Mouse (Mus musculus) stomach, embryonic 14.5 days (tissue): ENCODE data around the gene Ttc30a1. TPM values are rescaled to one million over a fixed set of nuclear protein-coding genes. Genes with fewer than 3 reads are reported as not detected.
A peak's percentile ranks its signal among the peaks of the same experiment; 100 is the strongest.

ENCODE experiments used
- ATAC-seq: fragments of 200-750 bp; cut with Nextera tagmentation; 2 replicates; pipeline ENCODE4 v1.8.0; 2017; ENCODE audit warnings: low read depth, moderate TSS enrichment; ENCODE audit not compliant: insufficient number of reproducible peaks, insufficient read depth, low FRiP score
- H3K27ac ChIP-seq: fragments of 300-500 bp; sonication (generic); 2 replicates; pipeline ENCODE4 v1.5.1; 2014; ENCODE audit warnings: mild to moderate bottlenecking, low read length, moderate library complexity, mixed read lengths
- H3K27me3 ChIP-seq: fragments of 300-500 bp; sonication (generic); 2 replicates; pipeline ENCODE4 v1.6.1; 2014; ENCODE audit warnings: low read length, control low read depth, mixed read lengths; ENCODE audit not compliant: control insufficient read depth, insufficient read depth
- H3K36me3 ChIP-seq: fragments of 300-500 bp; sonication (generic); 2 replicates; pipeline ENCODE4 v1.6.1; 2014; ENCODE audit warnings: mild to moderate bottlenecking, control low read depth, low read length, moderate library complexity, mixed read lengths; ENCODE audit not compliant: control insufficient read depth, insufficient read depth
- H3K4me1 ChIP-seq: fragments of 300-500 bp; sonication (generic); 2 replicates; pipeline ENCODE4 v1.6.1; 2014; ENCODE audit warnings: low read length, control low read depth, mixed read lengths; ENCODE audit not compliant: control insufficient read depth, insufficient read depth
- H3K4me2 ChIP-seq: fragments of 300-500 bp; sonication (generic); replicated peaks from 2 replicates; pipeline ENCODE4 v1.6.1; 2014; ENCODE audit warnings: low read depth, low read length, control low read depth
- H3K4me3 ChIP-seq: fragments of 300-500 bp; sonication (generic); 2 replicates; pipeline ENCODE4 v1.5.1; 2014; ENCODE audit warnings: low read depth, low read length, control low read depth
- H3K9ac ChIP-seq: fragments of 300-500 bp; sonication (generic); replicated peaks from 2 replicates; pipeline ENCODE4 v1.6.1; 2014; ENCODE audit warnings: low read depth, mild to moderate bottlenecking, control low read depth, low read length, moderate library complexity, mixed read lengths
- H3K9me3 ChIP-seq: fragments of 300-500 bp; sonication (generic); 2 replicates; pipeline ENCODE4 v1.6.1; 2016; ENCODE audit warnings: low read depth, low read length, control low read depth; ENCODE audit not compliant: control insufficient read depth
- WGBS: fragments of 180-500 bp; shearing (Covaris S2); extraction: QIAGEN DNeasy Blood & Tissue Kit; methylation state at CpG from one replicate; pipeline ENCODE4 v1.1.7; 2014; 5-methylcytosine and 5-hydroxymethylcytosine counted together
- polyA plus RNA-seq: library from polyadenylated mRNA; unstranded; fragments of >200 nt; fragmentation: Nextera tagmentation; extraction: Ambion mirVana; gene quantifications from 2 replicates; pipeline ENCODE4 v1.2.1, GENCODE M21; 2014

The Ttc30a1 gene
- polyA plus RNA-seq, 1 experiment from 2014 or later, result 7.8 TPM

DNA sequence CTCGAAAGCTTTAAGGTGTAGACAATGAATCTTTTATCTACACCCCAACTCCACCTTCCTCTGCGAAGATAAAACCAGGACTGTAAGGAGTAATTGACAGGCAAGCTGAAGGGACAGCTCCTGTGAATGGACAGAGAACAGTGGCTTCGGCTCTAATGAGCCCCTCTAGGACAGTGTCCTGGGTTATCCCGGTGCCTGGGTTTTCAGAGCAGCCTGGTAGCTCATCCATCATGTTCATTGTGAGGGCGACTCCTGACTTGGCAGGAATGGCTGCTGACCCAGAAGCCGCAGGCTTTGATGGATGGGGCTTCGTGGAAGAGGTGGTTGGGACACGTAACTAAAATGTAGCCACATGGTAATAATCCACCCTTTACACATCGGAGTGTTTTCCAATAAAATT is 21.1 kb upstream of the Ttc30a1 start:
- no peaks in the 10 kb centered on the region for H3K9me3 ChIP-seq
- no peak overlapping the region for H3K27ac ChIP-seq
- no peaks in the 10 kb centered on the region for H3K36me3 ChIP-seq
- no peak overlapping the region for H3K4me3 ChIP-seq
- ATAC-seq, result no peak
- WGBS, result 37% methylated on average over 9 of the region's 9 CpGs
- no peak overlapping the region for H3K9ac ChIP-seq
- H3K27me3 ChIP-seq, result no peaks in the 10 kb centered on the region
- no peak overlapping the region for H3K4me2 ChIP-seq
- 0 out of 2 replicates have a peak, but pooled peaks cover 9% of the 10 kb centered on the region for H3K4me1 ChIP-seq

DNA sequence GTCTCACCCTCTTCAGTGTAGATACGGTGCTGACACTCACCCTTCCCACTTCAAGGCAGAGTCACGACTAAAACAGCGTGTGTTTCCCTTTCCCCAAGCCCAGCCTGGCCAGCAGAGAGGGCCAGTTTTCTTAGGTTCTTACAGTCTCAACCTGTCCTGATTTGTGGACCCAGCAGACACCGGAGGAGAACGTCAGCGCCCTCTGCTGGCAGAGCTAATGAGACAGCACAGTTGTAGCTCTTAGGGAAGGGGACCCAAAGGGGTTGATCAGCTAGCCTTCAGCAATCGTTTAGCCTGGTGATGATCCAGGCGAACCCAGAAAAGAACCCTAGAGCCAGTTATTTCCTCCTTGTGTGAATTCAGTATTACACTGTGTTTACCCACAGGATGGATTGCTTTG is 19.6 kb upstream of the Ttc30a1 start:
- no peaks in the 10 kb centered on the region for H3K27me3 ChIP-seq
- H3K4me2 ChIP-seq, result no peak overlapping the region
- WGBS, result 39% methylated on average over 8 of the region's 8 CpGs
- H3K4me1 ChIP-seq, result 0 out of 2 replicates have a peak, but pooled peaks cover 9% of the 10 kb centered on the region
- H3K36me3 ChIP-seq, result no peaks in the 10 kb centered on the region
- H3K27ac ChIP-seq, result no peak overlapping the region
- ATAC-seq, result no peak
- no peaks in the 10 kb centered on the region for H3K9me3 ChIP-seq
- H3K9ac ChIP-seq, result no peak overlapping the region
- no peak overlapping the region for H3K4me3 ChIP-seq

- H3K9ac ChIP-seq, result no peak overlapping the region
- H3K4me3 ChIP-seq, result no peak overlapping the region
- no peaks in the 10 kb centered on the region for H3K36me3 ChIP-seq
- no peaks in the 10 kb centered on the region for H3K27me3 ChIP-seq
- H3K9me3 ChIP-seq, result no peaks in the 10 kb centered on the region
- 0 out of 2 replicates have a peak, but pooled peaks cover 9% of the 10 kb centered on the region for H3K4me1 ChIP-seq
- H3K27ac ChIP-seq, result no peak overlapping the region
- no peak overlapping the region for H3K4me2 ChIP-seq
- 34% methylated on average over 12 of the region's 12 CpGs for WGBS
- ATAC-seq, result no peak
Observed at GRCm38 (mm10) chr2:75999636-76000035, 17.9 kb upstream of the Ttc30a1 start.

- H3K9ac ChIP-seq, result no peak overlapping the region
- no peaks in the 10 kb centered on the region for H3K36me3 ChIP-seq
- H3K27me3 ChIP-seq, result no peaks in the 10 kb centered on the region
- no peaks in the 10 kb centered on the region for H3K9me3 ChIP-seq
- H3K27ac ChIP-seq, result no peak overlapping the region; the same call in 1 of the 2 replicates
- H3K4me2 ChIP-seq, result no peak overlapping the region
- 22% methylated on average over 8 of the region's 8 CpGs for WGBS
- ATAC-seq, result no peak
- H3K4me1 ChIP-seq, result 0 out of 2 replicates have a peak, but pooled peaks cover 9% of the 10 kb centered on the region
- no peak overlapping the region for H3K4me3 ChIP-seq
Observed at GRCm38 (mm10) chr2:75998692-75999091, 16.9 kb upstream of the Ttc30a1 start.

DNA sequence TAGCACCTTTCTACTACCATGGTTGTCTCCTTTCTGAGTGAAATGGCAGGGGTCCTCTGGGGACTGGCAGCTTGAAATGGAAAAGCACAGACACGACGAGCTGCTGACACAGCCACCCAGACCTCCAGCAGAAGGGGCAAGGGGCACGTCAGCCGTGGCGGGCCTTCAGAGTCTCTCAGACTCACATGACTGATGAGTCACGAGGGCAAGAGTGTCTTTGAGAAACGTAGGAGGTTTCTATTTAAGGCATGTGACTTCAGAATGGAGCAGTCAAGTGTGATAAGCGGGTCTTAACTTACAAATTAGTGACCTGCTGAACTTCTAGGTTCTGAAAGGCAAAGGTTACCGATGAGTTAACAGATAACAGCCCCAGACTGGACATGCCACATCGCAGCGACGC is 16.0 kb upstream of the Ttc30a1 start:
- Histone ChIP-seq H3K4me3 (no peak overlapping the region), H3K9ac (no peak overlapping the region), H3K4me1 (0 out of 2 replicates have a peak, but pooled peaks cover 9% of the 10 kb centered on the region), H3K4me2 (no peak overlapping the region), H3K27ac (no peak overlapping the region), H3K9me3 (no peaks in the 10 kb centered on the region), H3K27me3 (no peaks in the 10 kb centered on the region), H3K36me3 (no peaks in the 10 kb centered on the region)
- WGBS, result 39% methylated on average over 12 of the region's 12 CpGs
- no peak for ATAC-seq

GRCm38 (mm10) chr2:75994841-75995240 is 13.1 kb upstream of the Ttc30a1 start:
- 93% methylated on average over 11 of the region's 11 CpGs for WGBS
- H3K4me3 ChIP-seq, result no peak overlapping the region

GRCm38 (mm10) chr2:75991581-75992205 is 9.9 kb upstream of the Ttc30a1 start:
- no peak overlapping the region for H3K27ac ChIP-seq
- 31% methylated on average over 6 of the region's 6 CpGs for WGBS
- no peak overlapping the region for H3K9ac ChIP-seq
- H3K9me3 ChIP-seq, result no peaks in the 10 kb centered on the region
- H3K4me1 ChIP-seq, result peaks cover 23% of the 10 kb centered on the region
- no peak overlapping the region for H3K4me3 ChIP-seq
- no peaks in the 10 kb centered on the region for H3K36me3 ChIP-seq
- no peak for ATAC-seq
- no peaks in the 10 kb centered on the region for H3K27me3 ChIP-seq
- H3K4me2 ChIP-seq, result no peak overlapping the region

More at GRCm38 (mm10) chr2:75994841-75995240, 13.1 kb upstream of the Ttc30a1 start:
- no peak overlapping the region for H3K27ac ChIP-seq
- no peaks in the 10 kb centered on the region for H3K9me3 ChIP-seq
- H3K27me3 ChIP-seq, result no peaks in the 10 kb centered on the region
- no peak for ATAC-seq
- H3K36me3 ChIP-seq, result no peaks in the 10 kb centered on the region
- H3K9ac ChIP-seq, result no peak overlapping the region
- no peak overlapping the region for H3K4me2 ChIP-seq
- H3K4me1 ChIP-seq, result peaks cover 15% of the 10 kb centered on the region

- Histone ChIP-seq H3K9me3 (no peaks in the 10 kb centered on the region), H3K9ac (no peak overlapping the region), H3K4me2 (no peak overlapping the region), H3K4me1 (peaks cover 23% of the 10 kb centered on the region), H3K36me3 (no peaks in the 10 kb centered on the region), H3K27me3 (no peaks in the 10 kb centered on the region), H3K4me3 (no peak overlapping the region), H3K27ac (no peak overlapping the region)
- 0 out of 2 replicates have a peak, but pooled peaks have one; percentile 53 for ATAC-seq
- WGBS, result 55% methylated on average over 13 of the region's 13 CpGs
Observed at GRCm38 (mm10) chr2:75990885-75991539, 9.2 kb upstream of the Ttc30a1 start.
